Mouse (Mus musculus): ENCODE measurements around the gene Tmigd1.

GRCm38 (mm10) chr11:76884451-76884850, 17.5 kb upstream of the Tmigd1 start:
- TF ChIP-seq MAFK (IDR thresholded peaks at IDR 0.05; ENCODE audit: insufficient replicate concordance, low read length): no peak
- TF ChIP-seq POLR2A (IDR thresholded peaks at IDR 0.05; ENCODE audit: low read depth, low read length): no peak
- no peak for TF ChIP-seq E2F4 (IDR thresholded peaks at IDR 0.05; ENCODE audit: insufficient replicate concordance, low read depth, low read length)
- no peak for TF ChIP-seq IRF4 (IDR thresholded peaks at IDR 0.05; ENCODE audit: low read depth, low read length)
- no peak for TF ChIP-seq CTCF (conservative IDR thresholded peaks at IDR 0.05 in 1 of 2, IDR thresholded peaks at IDR 0.05 in 1 of 2; ENCODE audit: low read depth in 2 of 2, low read length in 2 of 2)
- TF ChIP-seq UBTF (IDR thresholded peaks at IDR 0.05; ENCODE audit: low read depth, low read length): no peak
- TF ChIP-seq JUND (conservative IDR thresholded peaks at IDR 0.05; ENCODE audit: low read depth, low read length): no peak
- TF ChIP-seq RCOR1 (conservative IDR thresholded peaks at IDR 0.05; ENCODE audit: low read depth, low read length): no peak

Measured in CH12.LX (cell line).